Mouse (Mus musculus): ENCODE data around the gene Baz1b.

- TF ChIP-seq CTCF (IDR thresholded peaks at IDR 0.05; ENCODE audit: low read depth) (no peak), EP300 (IDR thresholded peaks at IDR 0.05; ENCODE audit: low read depth) (no peak)
Observed at GRCm38 (mm10) chr5:135274663-135275396, 87.8 kb downstream of the Baz1b start.
